Mouse (Mus musculus): ENCODE data around the gene Fam213a. TPM values are rescaled to one million over a fixed set of nuclear protein-coding genes. Genes with fewer than 3 reads are reported as not detected.
A peak's percentile ranks its signal among the peaks of the same experiment; 100 is the strongest.
"Not testable (repeated sequence)": the region's sequence is repeated elsewhere in the genome, so short reads cannot be mapped to it uniquely, and the experiment has no call there.

The Fam213a gene
- 10 to 100 TPM in 2 of 26 experiments, 1 to 10 TPM in 24; 1.2 to 11.1 (median 3.7) TPM for total RNA-seq (2018; cell fraction: chromatin; rRNA removed)
- 10 to 100 TPM; 12.5 to 33.7 (median 20.3) TPM for total RNA-seq (2018; cell fraction: cytosol; rRNA removed)
- total RNA-seq (2018; cell fraction: nucleus; rRNA removed), result 10 to 100 TPM in 15 of 26 experiments, 1 to 10 TPM in 11; 5.6 to 22.4 (median 11.0) TPM
- polyA plus RNA-seq (2018), result 20.9 to 32.3 TPM (median 29.6 TPM) in 3 replicates

GRCm38 (mm10) chr14:41013630-41014613, at the start of gene Fam213a:
TSS of gene Fam213a (minus strand) at chr14:41013788.
- Histone ChIP-seq H3K27ac (peak within 1 kb of the TSS; percentile 24; the same call in 1 of the 2 replicates), H3K4me3 (ENCODE audit: inconsistent target) (peak within 1 kb of the TSS; percentile 47), H3K36me3 (ENCODE audit: inconsistent target) (no peaks in the 10 kb centered on the region), H3K79me2 (ENCODE audit: inconsistent target) (no peaks in the 10 kb centered on the region)
- 7% methylated on average over 29 of the region's 32 CpGs for WGBS (ENCODE audit: missing documents)

- WGBS (ENCODE audit: missing documents), result 22% methylated on average over 1 of the region's 4 CpGs
- not testable (repeated sequence) for H3K27ac ChIP-seq; H3K4me3 ChIP-seq (ENCODE audit: inconsistent target); H3K79me2 ChIP-seq (ENCODE audit: inconsistent target); H3K36me3 ChIP-seq (ENCODE audit: inconsistent target)
Observed at GRCm38 (mm10) chr14:41053190-41053589, 39.6 kb upstream of the Fam213a start.

- Histone ChIP-seq H3K36me3 (ENCODE audit: inconsistent target) (no peaks in the 10 kb centered on the region), H3K4me3 (ENCODE audit: inconsistent target) (no peak overlapping the region), H3K27ac (no peak overlapping the region), H3K79me2 (ENCODE audit: inconsistent target) (no peaks in the 10 kb centered on the region)
- WGBS (ENCODE audit: missing documents), result 68% methylated on average over 4 of the region's 5 CpGs
Observed at GRCm38 (mm10) chr14:41052481-41052880, 38.9 kb upstream of the Fam213a start.

GRCm38 (mm10) chr14:41050471-41050870, 36.9 kb upstream of the Fam213a start:
- Histone ChIP-seq H3K4me3 (ENCODE audit: inconsistent target) (no peak overlapping the region), H3K36me3 (ENCODE audit: inconsistent target) (no peaks in the 10 kb centered on the region), H3K79me2 (ENCODE audit: inconsistent target) (no peaks in the 10 kb centered on the region), H3K27ac (no peak overlapping the region)
- 87% methylated on average over 6 of the region's 6 CpGs for WGBS (ENCODE audit: missing documents)

GRCm38 (mm10) chr14:41047402-41047801, 33.8 kb upstream of the Fam213a start:
- Histone ChIP-seq H3K36me3 (ENCODE audit: inconsistent target) (no peaks in the 10 kb centered on the region), H3K4me3 (ENCODE audit: inconsistent target) (no peak overlapping the region), H3K79me2 (ENCODE audit: inconsistent target) (no peaks in the 10 kb centered on the region), H3K27ac (no peak overlapping the region)
- WGBS (ENCODE audit: missing documents), result 92% methylated on average over 2 of the region's 2 CpGs

GRCm38 (mm10) chr14:41035146-41035798, 21.7 kb upstream of the Fam213a start:
- Histone ChIP-seq H3K36me3 (ENCODE audit: inconsistent target) (no peaks in the 10 kb centered on the region), H3K4me3 (ENCODE audit: inconsistent target) (no peak overlapping the region), H3K27ac (no peak overlapping the region), H3K79me2 (ENCODE audit: inconsistent target) (no peaks in the 10 kb centered on the region)
- WGBS (ENCODE audit: missing documents), result 35% methylated on average over 6 of the region's 6 CpGs

- 62% methylated on average over 10 of the region's 13 CpGs for WGBS (ENCODE audit: missing documents)
- no peaks in the 10 kb centered on the region for H3K36me3 ChIP-seq (ENCODE audit: inconsistent target)
- H3K4me3 ChIP-seq (ENCODE audit: inconsistent target), result no peak overlapping the region
- H3K79me2 ChIP-seq (ENCODE audit: inconsistent target), result no peaks in the 10 kb centered on the region
- no peak overlapping the region for H3K27ac ChIP-seq
Observed at GRCm38 (mm10) chr14:41033135-41034110, 19.8 kb upstream of the Fam213a start.

GRCm38 (mm10) chr14:41030989-41031513, 17.5 kb upstream of the Fam213a start:
- Histone ChIP-seq H3K79me2 (ENCODE audit: inconsistent target) (no peaks in the 10 kb centered on the region), H3K4me3 (ENCODE audit: inconsistent target) (no peak overlapping the region), H3K36me3 (ENCODE audit: inconsistent target) (no peaks in the 10 kb centered on the region), H3K27ac (no peak overlapping the region)
- 97% methylated on average over 6 of the region's 6 CpGs for WGBS (ENCODE audit: missing documents)

- H3K79me2 ChIP-seq (ENCODE audit: inconsistent target), result no peaks in the 10 kb centered on the region
- no peaks in the 10 kb centered on the region for H3K36me3 ChIP-seq (ENCODE audit: inconsistent target)
- no peak overlapping the region for H3K4me3 ChIP-seq (ENCODE audit: inconsistent target)
- 95% methylated on average over 4 of the region's 4 CpGs for WGBS (ENCODE audit: missing documents)
- no peak overlapping the region for H3K27ac ChIP-seq
Observed at GRCm38 (mm10) chr14:41029303-41029702, 15.7 kb upstream of the Fam213a start.

GRCm38 (mm10) chr14:41025594-41026284, 12.2 kb upstream of the Fam213a start:
- Histone ChIP-seq H3K79me2 (ENCODE audit: inconsistent target) (no peaks in the 10 kb centered on the region), H3K27ac (no peak overlapping the region), H3K36me3 (ENCODE audit: inconsistent target) (no peaks in the 10 kb centered on the region), H3K4me3 (ENCODE audit: inconsistent target) (no peak overlapping the region)
- WGBS (ENCODE audit: missing documents), result 85% methylated on average over 5 of the region's 7 CpGs

- H3K27ac ChIP-seq, result no peak overlapping the region
- H3K79me2 ChIP-seq (ENCODE audit: inconsistent target), result no peaks in the 10 kb centered on the region
- 94% methylated on average over 2 of the region's 2 CpGs for WGBS (ENCODE audit: missing documents)
- H3K36me3 ChIP-seq (ENCODE audit: inconsistent target), result no peaks in the 10 kb centered on the region
- H3K4me3 ChIP-seq (ENCODE audit: inconsistent target), result no peak overlapping the region
Observed at GRCm38 (mm10) chr14:41025087-41025486, 11.5 kb upstream of the Fam213a start.

- no peaks in the 10 kb centered on the region for H3K36me3 ChIP-seq (ENCODE audit: inconsistent target)
- 100% methylated on average over 3 of the region's 3 CpGs for WGBS (ENCODE audit: missing documents)
- H3K4me3 ChIP-seq (ENCODE audit: inconsistent target), result no peak overlapping the region
- no peak overlapping the region for H3K27ac ChIP-seq
- H3K79me2 ChIP-seq (ENCODE audit: inconsistent target), result no peaks in the 10 kb centered on the region
Observed at GRCm38 (mm10) chr14:41021246-41021645, 7.7 kb upstream of the Fam213a start.

- Histone ChIP-seq H3K4me3 (ENCODE audit: inconsistent target) (no peak overlapping the region), H3K36me3 (ENCODE audit: inconsistent target) (no peaks in the 10 kb centered on the region), H3K79me2 (ENCODE audit: inconsistent target) (no peaks in the 10 kb centered on the region), H3K27ac (no peak overlapping the region)
- 24% methylated on average over 5 of the region's 5 CpGs for WGBS (ENCODE audit: missing documents)
Observed at GRCm38 (mm10) chr14:41017460-41017859, 3.9 kb upstream of the Fam213a start.
